Comparison of ENCODE assay signal across 14 mouse cellular contexts in genomic region chrX:60345447-60345846, GRCm38 (mm10).
DNase-seq lines count a peak whose midpoint lies in the region; TF ChIP-seq lines count a peak whose summit lies in the region.
"Had no signal": no experiment of that assay in that cellular context is flagged by ENCODE, and none has a peak within 500 bp of the region (broad histone marks: within the 10 kb centered on the region; RNA-seq: fewer than 3 reads in every experiment).

No protein-coding gene starts in this region.

- intact Hi-C loops in heart, adult 2 months (cut with DNase I), result loop anchor here (5.0 kb wide), 1 partner anchor 52 kb away; no protein-coding TSS in a partner anchor
- intact Hi-C loops in heart, postnatal 25 days (cut with DNase I), result loop anchor here (10.0 kb wide), 1 partner anchor 59 kb away; no protein-coding TSS in a partner anchor

- H3K36me3 ChIP-seq in heart, adult 2 months (ENCODE audit: control insufficient read depth, insufficient read depth, low read length), result 0 out of 2 replicates have a peak, but pooled peaks cover 2% of the 10 kb centered on the region
- H3K36me3 ChIP-seq: forebrain, embryonic 15.5 days; heart, embryonic 15.5 days; limb, embryonic 12.5 days had no signal

- H3K27ac ChIP-seq in heart, adult 2 months, result peak overlapping the region; percentile 78
- H3K27ac ChIP-seq: forebrain, embryonic 15.5 days; heart, embryonic 15.5 days; left cerebral cortex, adult 2 months; limb, embryonic 12.5 days had no signal

- TF ChIP-seq CTCF in heart, adult 2 months (IDR thresholded peaks at IDR 0.05), result no peak

- DNase-seq in heart, adult 2 months, result no peak
- no peak for DNase-seq in heart, postnatal 25 days (ENCODE audit: low spot score)
- DNase-seq in spleen, postnatal 36 days (ENCODE audit: low spot score in 2 of 2), result peak; percentile 13 to 30
- no peak for DNase-seq in spleen, postnatal 10 days (ENCODE audit: low spot score in 2 of 2)
- peak; percentile 44 for DNase-seq in lung, postnatal 36 days
- no peak for DNase-seq in right cerebral cortex, adult 18-20 months
- DNase-seq in cerebellum, adult 9-11 months, result no peak
- DNase-seq: adrenal gland, postnatal 25 days; kidney, postnatal 10 days; retina, postnatal 1 day had no signal

- no peaks in the 10 kb centered on the region; the same call in 1 of the 2 replicates for H3K4me1 ChIP-seq in heart, adult 2 months (ENCODE audit: control insufficient read depth, insufficient read depth, low read length)
- H3K4me1 ChIP-seq: forebrain, embryonic 15.5 days; heart, embryonic 15.5 days; limb, embryonic 12.5 days had no signal

- 0 out of 2 replicates have a peak, but pooled peaks have one; percentile 18 for TF ChIP-seq POLR2A in heart, adult 2 months (IDR thresholded peaks at IDR 0.05; ENCODE audit: insufficient read depth, low read depth, low read length)

- no peak overlapping the region for H3K9ac ChIP-seq in heart, adult 2 months (ENCODE audit: low read depth, low read length)
- H3K9ac ChIP-seq: forebrain, embryonic 15.5 days; heart, embryonic 15.5 days; limb, embryonic 12.5 days had no signal

- H3K27me3 ChIP-seq in heart, adult 2 months (ENCODE audit: control insufficient read depth, insufficient read depth, low read length), result no peaks in the 10 kb centered on the region
- H3K27me3 ChIP-seq: forebrain, embryonic 15.5 days; heart, embryonic 15.5 days; limb, embryonic 12.5 days had no signal

- H3K4me3 ChIP-seq in heart, adult 2 months, result no peak overlapping the region
- H3K4me3 ChIP-seq: forebrain, embryonic 15.5 days; heart, embryonic 15.5 days; left cerebral cortex, adult 2 months; limb, embryonic 12.5 days had no signal

- TF ChIP-seq EP300 in heart, adult 2 months (IDR thresholded peaks at IDR 0.05; ENCODE audit: insufficient read depth, low read depth, low read length), result no peak

- H3K79me2 ChIP-seq in heart, adult 2 months (replicated peaks; ENCODE audit: control insufficient read depth, insufficient read depth, low read length), result no peaks in the 10 kb centered on the region

Comparison
In these comparisons a context has a peak if more than half of its experiments do, and no peak if none do; other contexts are left out.
1. DNase-seq: peak in spleen, postnatal 36 days (2 of 2) and lung, postnatal 36 days (single experiment); none in heart, adult 2 months (0 of 2), heart, postnatal 25 days (single experiment), spleen, postnatal 10 days (0 of 2), right cerebral cortex, adult 18-20 months (single experiment) and cerebellum, adult 9-11 months (single experiment).